Mouse (Mus musculus): Measurements from ENCODE around the gene Rnd2. TPM values are rescaled to one million over a fixed set of nuclear protein-coding genes. Genes with fewer than 3 reads are reported as not detected.
A peak's percentile ranks its signal among the peaks of the same experiment; 100 is the strongest.

Gene Rnd2
- total and polyA plus RNA-seq, 3 experiments, result 1.4 to 4.5 (median 2.8) TPM

DNA sequence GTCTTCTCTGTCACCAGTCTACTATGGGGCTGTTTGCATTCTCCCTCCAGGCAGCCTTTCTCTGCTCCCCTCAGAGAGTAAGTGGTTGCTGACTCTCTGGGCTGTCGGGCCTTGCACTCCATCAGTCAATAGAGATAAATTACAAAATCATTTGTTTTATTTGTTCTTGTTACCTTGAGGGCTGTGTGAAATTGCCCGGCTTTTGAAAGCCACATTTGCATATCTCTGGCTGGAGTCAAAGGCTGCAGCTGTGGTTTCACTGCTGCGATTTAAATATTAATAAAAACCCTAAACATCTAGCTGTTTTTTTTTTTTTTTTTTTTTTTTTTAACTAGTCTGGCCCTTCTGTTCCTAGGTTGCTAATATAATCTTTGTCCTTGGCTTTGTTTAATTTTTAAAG, 19.0 kb downstream of the Rnd2 start:
- H3K27me3 ChIP-seq (replicated peaks), result no peaks in the 10 kb centered on the region
- H3K4me3 ChIP-seq (replicated peaks in 1 of 3; ENCODE audit: low read depth in 2 of 3, low read length in 2 of 3, poor library complexity in 1 of 3), result no peak overlapping the region
- peaks cover 5 to 6% of the 10 kb centered on the region in 2 experiments; a peak in 3 of 4 replicates for H3K4me1 ChIP-seq (ENCODE audit: control insufficient read depth in 1 of 2, insufficient read depth in 2 of 2)
- no peak overlapping the region for H3K27ac ChIP-seq (ENCODE audit: insufficient read depth, low read depth)
- peaks cover 17 to 32% of the 10 kb centered on the region in 2 experiments for H3K36me3 ChIP-seq (replicated peaks in 1 of 2; ENCODE audit: control insufficient read depth in 1 of 2, insufficient read depth in 1 of 2, low read length in 1 of 2)
- TF ChIP-seq ZNF384 (IDR thresholded peaks at IDR 0.05; ENCODE audit: low read depth, low read length) (peak; percentile 54), RCOR1 (conservative IDR thresholded peaks at IDR 0.05; ENCODE audit: low read depth, low read length) (no peak), MAX (IDR thresholded peaks at IDR 0.05; ENCODE audit: low read length) (no peak), CHD1 (IDR thresholded peaks at IDR 0.05; ENCODE audit: low read depth, low read length) (no peak)
- H3K9me3 ChIP-seq (replicated peaks; ENCODE audit: low read length), result no peaks in the 10 kb centered on the region
- no peak overlapping the region for H3K9ac ChIP-seq (ENCODE audit: insufficient read depth, low read depth)
- DNase-seq (ENCODE audit: extremely low read depth), result no peak
- no peaks in the 10 kb centered on the region for H3K79me2 ChIP-seq (replicated peaks; ENCODE audit: control insufficient read depth, extremely low read depth, insufficient read depth, poor library complexity, severe bottlenecking)
- in situ Hi-C loops (cut with MboI; ENCODE audit: low pct_ligation_motif_present, low pct_unique_long_range_greater_than_20kb, low sequenced_read_pairs) (no loop called here), dilution Hi-C loops (cut with MboI; ENCODE audit: extremely low pct_ligation_motif_present, extremely low pct_unique_long_range_greater_than_20kb, low sequenced_read_pairs) (no loop called here)
- no peak overlapping the region for H3K4me2 ChIP-seq (ENCODE audit: insufficient read depth, low read depth, poor library complexity, severe bottlenecking)

DNA sequence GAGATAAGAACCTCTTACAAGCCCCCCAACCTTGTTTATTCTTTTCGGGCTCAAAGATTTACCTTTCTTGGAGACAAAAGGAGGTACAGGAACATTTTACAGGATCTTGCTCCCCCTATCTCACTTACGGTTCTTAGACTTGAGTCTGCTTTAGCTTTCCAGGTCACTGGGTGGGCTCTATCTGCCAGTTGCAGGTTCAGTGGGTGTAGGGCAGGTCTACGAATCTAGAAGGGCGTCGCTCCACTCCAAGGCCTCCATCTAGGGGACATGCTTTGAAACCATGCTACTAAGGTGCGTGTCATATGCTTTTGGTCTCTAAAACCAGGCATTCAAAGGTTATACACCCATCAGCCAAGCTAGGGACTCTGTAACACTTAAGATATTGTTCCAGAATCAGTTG, 19.4 kb downstream of the Rnd2 start:
- Histone ChIP-seq H3K27ac (ENCODE audit: insufficient read depth, low read depth) (no peak overlapping the region), H3K4me3 (replicated peaks in 1 of 3; ENCODE audit: low read depth in 2 of 3, low read length in 2 of 3, poor library complexity in 1 of 3) (no peak overlapping the region), H3K4me1 (ENCODE audit: control insufficient read depth in 1 of 2, insufficient read depth in 2 of 2) (peaks cover 1 to 6% of the 10 kb centered on the region in 2 experiments; a peak in 3 of 4 replicates), H3K4me2 (ENCODE audit: insufficient read depth, low read depth, poor library complexity, severe bottlenecking) (no peak overlapping the region), H3K36me3 (replicated peaks in 1 of 2; ENCODE audit: control insufficient read depth in 1 of 2, insufficient read depth in 1 of 2, low read length in 1 of 2) (peaks cover 21 to 36% of the 10 kb centered on the region in 2 experiments), H3K9ac (ENCODE audit: insufficient read depth, low read depth) (no peak overlapping the region), H3K79me2 (replicated peaks; ENCODE audit: control insufficient read depth, extremely low read depth, insufficient read depth, poor library complexity, severe bottlenecking) (no peaks in the 10 kb centered on the region), H3K9me3 (replicated peaks; ENCODE audit: low read length) (no peaks in the 10 kb centered on the region), H3K27me3 (replicated peaks) (no peaks in the 10 kb centered on the region)
- no peak for DNase-seq (ENCODE audit: extremely low read depth)
- in situ Hi-C loops (cut with MboI; ENCODE audit: low pct_ligation_motif_present, low pct_unique_long_range_greater_than_20kb, low sequenced_read_pairs) (no loop called here), dilution Hi-C loops (cut with MboI; ENCODE audit: extremely low pct_ligation_motif_present, extremely low pct_unique_long_range_greater_than_20kb, low sequenced_read_pairs) (no loop called here)
- TF ChIP-seq ELF1 (IDR thresholded peaks at IDR 0.05; ENCODE audit: low read depth, low read length) (no peak), POLR2AphosphoS2 (IDR thresholded peaks at IDR 0.05; ENCODE audit: low read depth, low read length) (no peak), MAZ (IDR thresholded peaks at IDR 0.05; ENCODE audit: low read depth, low read length) (no peak), NELFE (IDR thresholded peaks at IDR 0.05; ENCODE audit: low read depth, low read length) (no peak), UBTF (IDR thresholded peaks at IDR 0.05; ENCODE audit: low read depth, low read length) (no peak), SIN3A (IDR thresholded peaks at IDR 0.05; ENCODE audit: low read length) (no peak), TBP (conservative IDR thresholded peaks at IDR 0.05; ENCODE audit: low read depth, low read length) (no peak), KAT2A (IDR thresholded peaks at IDR 0.05; ENCODE audit: insufficient replicate concordance, low read length) (no peak), PAX5 (IDR thresholded peaks at IDR 0.05; ENCODE audit: low read length) (no peak), RAD21 (IDR thresholded peaks at IDR 0.05; ENCODE audit: low read depth, low read length) (no peak), MEF2A (IDR thresholded peaks at IDR 0.05; ENCODE audit: borderline replicate concordance, low read depth, low read length) (no peak), MYC (IDR thresholded peaks at IDR 0.05; ENCODE audit: low read depth, low read length) (no peak)
